ENCODE assay signal across 9 mouse cellular contexts in genomic region chr15:36873884-36874243, GRCm38 (mm10).
DNase-seq lines count a peak whose midpoint lies in the region; ATAC-seq and TF ChIP-seq lines count a peak whose summit lies in the region.
"Had no signal": no experiment of that assay in that cellular context is flagged by ENCODE, and none has a peak within 500 bp of the region (broad histone marks: within the 10 kb centered on the region; RNA-seq: fewer than 3 reads in every experiment).

No protein-coding gene starts in this region.

- no peaks in the 10 kb centered on the region for H3K9me3 ChIP-seq in lung, embryonic 14.5 days (ENCODE audit: low read depth, low read length)
- no peaks in the 10 kb centered on the region for H3K9me3 ChIP-seq in hindbrain, postnatal 0 days (ENCODE audit: low read length)
- no peaks in the 10 kb centered on the region for H3K9me3 ChIP-seq in neural tube, embryonic 13.5 days

- no peak overlapping the region for H3K4me3 ChIP-seq in heart, adult 2 months
- H3K4me3 ChIP-seq in lung, embryonic 14.5 days (ENCODE audit: low read depth, low read length), result no peak overlapping the region
- no peak overlapping the region for H3K4me3 ChIP-seq in hindbrain, postnatal 0 days (ENCODE audit: low read length)
- H3K4me3 ChIP-seq in neural tube, embryonic 13.5 days, result no peak overlapping the region

- no peaks in the 10 kb centered on the region for H3K79me2 ChIP-seq in heart, adult 2 months (replicated peaks; ENCODE audit: control insufficient read depth, insufficient read depth, low read length)

- H3K4me1 ChIP-seq in heart, adult 2 months (ENCODE audit: control insufficient read depth, insufficient read depth, low read length), result peaks cover 4% of the 10 kb centered on the region
- H3K4me1 ChIP-seq in lung, embryonic 14.5 days (ENCODE audit: insufficient read depth), result peaks cover 37% of the 10 kb centered on the region
- H3K4me1 ChIP-seq in hindbrain, postnatal 0 days (ENCODE audit: insufficient read depth, low read length), result no peaks in the 10 kb centered on the region
- peaks cover 42% of the 10 kb centered on the region for H3K4me1 ChIP-seq in neural tube, embryonic 13.5 days (replicated peaks)

- intact Hi-C loops in heart, adult 2 months (cut with DNase I), result loop anchor here (5.0 kb wide), 1 partner anchor 63 kb away; no protein-coding TSS in a partner anchor

- TF ChIP-seq EP300 in heart, adult 2 months (IDR thresholded peaks at IDR 0.05; ENCODE audit: insufficient read depth, low read depth, low read length), result no peak

- no peak for TF ChIP-seq POLR2A in heart, adult 2 months (IDR thresholded peaks at IDR 0.05; ENCODE audit: insufficient read depth, low read depth, low read length)

- no peak for ATAC-seq in lung, embryonic 14.5 days (ENCODE audit: insufficient read depth)
- ATAC-seq in hindbrain, postnatal 0 days, result no peak
- ATAC-seq in neural tube, embryonic 13.5 days (ENCODE audit: low read depth), result 0 out of 2 replicates have a peak, but pooled peaks have one; percentile 13

- peak overlapping the region; percentile 64 for H3K27ac ChIP-seq in heart, adult 2 months
- H3K27ac ChIP-seq in lung, embryonic 14.5 days (ENCODE audit: low read depth), result peak overlapping the region; percentile 88
- H3K27ac ChIP-seq in hindbrain, postnatal 0 days, result no peak overlapping the region
- H3K27ac ChIP-seq in neural tube, embryonic 13.5 days (replicated peaks), result peak overlapping the region; percentile 73
- H3K27ac ChIP-seq: macrophage had no signal

- TF ChIP-seq CTCF in heart, adult 2 months (IDR thresholded peaks at IDR 0.05), result no peak
- no peak for TF ChIP-seq CTCF in lung, embryonic 14.5 days (IDR thresholded peaks at IDR 0.05; ENCODE audit: low read depth)
- TF ChIP-seq CTCF in hindbrain, postnatal 0 days (IDR thresholded peaks at IDR 0.05; ENCODE audit: low read depth), result no peak

- peak overlapping the region; percentile 45 for H3K4me2 ChIP-seq in lung, embryonic 14.5 days
- peak overlapping the region; percentile 16 for H3K4me2 ChIP-seq in hindbrain, postnatal 0 days (ENCODE audit: low read depth, low read length)
- peak overlapping the region; percentile 31 for H3K4me2 ChIP-seq in neural tube, embryonic 13.5 days

- no peak for DNase-seq in heart, adult 2 months
- no peak for DNase-seq in heart, adult 11 months
- DNase-seq in lung, embryonic 14.5 days, result no peak
- DNase-seq in lung, postnatal 10 days, result no peak
- DNase-seq in hindbrain, postnatal 0 days (ENCODE audit: low spot score), result no peak
- no peak for DNase-seq in gastrocnemius, adult 8-10 months (ENCODE audit: low spot score in 2 of 2)
- DNase-seq in right cerebral cortex, postnatal 4 days, result no peak

- no peaks in the 10 kb centered on the region for H3K27me3 ChIP-seq in heart, adult 2 months (ENCODE audit: control insufficient read depth, insufficient read depth, low read length)
- no peaks in the 10 kb centered on the region for H3K27me3 ChIP-seq in lung, embryonic 14.5 days (ENCODE audit: insufficient read depth, low read length)
- no peaks in the 10 kb centered on the region for H3K27me3 ChIP-seq in hindbrain, postnatal 0 days (ENCODE audit: insufficient read depth, low read length)
- no peaks in the 10 kb centered on the region for H3K27me3 ChIP-seq in neural tube, embryonic 13.5 days

- H3K9ac ChIP-seq in heart, adult 2 months (ENCODE audit: low read depth, low read length), result no peak overlapping the region
- no peak overlapping the region for H3K9ac ChIP-seq in lung, embryonic 14.5 days
- no peak overlapping the region for H3K9ac ChIP-seq in hindbrain, postnatal 0 days (replicated peaks; ENCODE audit: low read length)
- H3K9ac ChIP-seq in neural tube, embryonic 13.5 days, result peak overlapping the region; percentile 17; the same call in 1 of the 2 replicates

- H3K36me3 ChIP-seq in heart, adult 2 months (ENCODE audit: control insufficient read depth, insufficient read depth, low read length), result no peaks in the 10 kb centered on the region; the same call in 1 of the 2 replicates
- no peaks in the 10 kb centered on the region for H3K36me3 ChIP-seq in lung, embryonic 14.5 days (ENCODE audit: insufficient read depth)
- no peaks in the 10 kb centered on the region for H3K36me3 ChIP-seq in hindbrain, postnatal 0 days (ENCODE audit: insufficient read depth, low read length)
- no peaks in the 10 kb centered on the region for H3K36me3 ChIP-seq in neural tube, embryonic 13.5 days

- 61% methylated on average over 5 of the region's 5 CpGs for whole genome bisulfite sequencing in heart, adult 2 months
- WGBS in lung, embryonic 14.5 days, result 24% methylated on average over 5 of the region's 5 CpGs
- WGBS in hindbrain, postnatal 0 days, result 13% methylated on average over 5 of the region's 5 CpGs
- whole genome bisulfite sequencing in neural tube, embryonic 13.5 days, result 24% methylated on average over 5 of the region's 5 CpGs
